Mouse (Mus musculus): ENCODE measurements around the gene Nop16.

DNA sequence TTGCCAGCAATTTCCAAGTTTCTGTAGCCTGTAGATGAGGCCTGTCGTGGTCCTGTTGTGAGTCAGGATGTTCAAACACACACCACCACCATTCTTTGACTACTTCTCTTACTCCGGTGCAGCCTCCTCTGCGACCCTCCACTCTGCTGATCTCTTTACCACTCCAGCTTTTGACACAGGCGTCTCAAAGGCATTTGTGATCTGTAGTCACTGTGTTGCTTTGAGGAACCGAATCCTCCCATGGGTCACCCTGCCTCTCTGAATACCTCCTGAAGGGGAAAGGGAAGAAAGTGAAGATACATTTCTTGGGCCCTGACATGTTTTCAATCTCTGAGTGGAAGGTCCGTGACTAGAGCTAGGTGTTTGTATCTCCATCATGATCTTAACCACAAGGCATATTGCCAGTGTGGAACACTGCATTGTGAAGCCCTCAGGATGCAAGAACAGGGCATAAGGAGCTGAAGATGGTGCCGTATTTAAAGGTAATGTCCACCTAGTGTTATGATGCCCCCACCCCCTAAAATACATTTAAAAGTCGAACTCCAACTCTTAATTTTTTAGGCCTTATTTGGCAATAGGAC lies 2.0 kb upstream of the Nop16 start:
- TF ChIP-seq CTCF (IDR thresholded peaks at IDR 0.05; ENCODE audit: insufficient read depth, low read length) (no peak), POLR2A (IDR thresholded peaks at IDR 0.05; ENCODE audit: borderline replicate concordance, extremely low read depth, low read depth, low read length) (no peak)
